Mouse (Mus musculus): ENCODE data around the gene Rragc. TPM values are rescaled to one million over a fixed set of nuclear protein-coding genes. Genes with fewer than 3 reads are reported as not detected.

The Rragc gene
- total RNA-seq (2014; rRNA removed) (41.4 and 49.1 TPM in 2 replicates), polyA plus RNA-seq (2015; fragmentation: Nextera tagmentation; extraction: Ambion mirVana) (39.7 and 42.3 TPM in 2 replicates)

DNA sequence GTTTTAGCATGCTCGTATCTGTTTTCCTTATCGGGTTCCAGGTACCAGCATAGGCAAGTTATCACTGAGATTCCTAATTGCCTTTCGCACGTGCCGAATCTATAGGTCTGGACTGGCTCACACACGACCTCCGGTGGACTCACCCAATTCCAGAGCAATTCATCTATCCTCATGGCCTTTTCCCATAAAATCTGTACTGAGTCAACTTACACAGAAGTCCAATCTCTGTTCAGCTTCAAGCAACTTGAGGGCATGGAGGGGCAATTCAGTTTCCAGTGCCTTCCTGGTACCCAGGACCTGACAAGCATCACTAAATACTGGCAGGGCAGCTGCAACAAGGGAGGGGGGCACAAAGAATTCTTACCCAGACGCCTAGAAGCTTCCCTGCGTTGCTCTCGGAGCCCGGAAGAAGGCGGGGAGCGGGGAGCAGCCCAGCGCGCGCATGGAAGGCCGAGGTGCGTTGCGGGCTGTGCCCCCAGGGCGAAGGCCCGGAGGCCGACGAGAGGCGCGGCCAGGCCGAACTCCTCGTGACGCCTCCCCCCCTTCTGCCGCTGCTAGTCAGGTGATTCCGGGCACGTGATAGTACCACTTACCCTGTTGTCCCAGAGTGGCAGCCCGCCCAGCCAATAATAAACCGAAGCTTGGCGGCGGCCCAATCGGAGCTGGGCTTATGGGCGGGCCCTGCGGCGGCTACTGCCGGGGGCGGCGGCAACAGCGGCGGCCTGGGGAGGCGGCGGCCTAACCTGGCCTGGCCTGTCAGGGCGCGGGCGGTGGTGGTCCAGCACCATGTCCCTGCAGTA lies at the start of gene Rragc:
Gene Rragc, plus strand, starts transcription at position 699 of the 800 bp plus-strand sequence.
- peak within 1 kb of the TSS; percentile 91 for H3K27ac ChIP-seq
- H3K9ac ChIP-seq (replicated peaks; ENCODE audit: low read length), result peak within 1 kb of the TSS; percentile 85
- TF ChIP-seq CTCF (IDR thresholded peaks at IDR 0.05; ENCODE audit: low read depth), result no peak; the same call in 1 of the 2 replicates
- ATAC-seq (peak; percentile 99), DNase-seq (ENCODE audit: low spot score) (peak; percentile 99)
- under 1% methylated on average over 48 of the region's 49 CpGs for WGBS
- peaks cover 7% of the 10 kb centered on the region for H3K36me3 ChIP-seq (ENCODE audit: insufficient read depth, low read length)
- H3K4me2 ChIP-seq (ENCODE audit: low read depth, low read length), result peak within 1 kb of the TSS; percentile 86
- H3K9me3 ChIP-seq (ENCODE audit: low read length), result no peaks in the 10 kb centered on the region
- H3K4me1 ChIP-seq (ENCODE audit: insufficient read depth, low read length), result peaks cover 17% of the 10 kb centered on the region
- no peaks in the 10 kb centered on the region for H3K27me3 ChIP-seq (ENCODE audit: insufficient read depth, low read length)
- H3K4me3 ChIP-seq (ENCODE audit: low read length), result peak within 1 kb of the TSS; percentile 97

DNA sequence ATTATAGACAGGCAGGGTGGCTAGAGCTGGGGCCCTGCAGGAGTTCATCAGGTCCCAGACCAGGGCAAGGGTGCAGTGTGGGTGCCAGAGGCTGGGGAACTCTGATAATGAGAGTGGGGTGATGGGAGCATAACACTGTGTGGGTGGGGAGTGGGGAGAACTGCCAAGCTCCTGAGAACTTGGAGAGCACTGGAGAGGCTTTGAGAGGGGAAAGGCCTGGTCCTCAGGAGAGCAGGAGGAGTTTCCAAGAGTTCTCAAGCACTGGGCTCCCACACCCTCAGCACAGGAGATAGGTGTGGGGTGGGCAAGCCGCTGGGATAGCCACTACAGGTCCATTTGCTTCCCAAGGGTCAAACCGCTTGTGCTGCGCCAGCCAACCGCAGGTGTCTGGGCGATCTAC lies 23.5 kb upstream of the Rragc start:
- 93% methylated on average over 5 of the region's 5 CpGs for WGBS
- H3K27ac ChIP-seq, result no peak overlapping the region

DNA sequence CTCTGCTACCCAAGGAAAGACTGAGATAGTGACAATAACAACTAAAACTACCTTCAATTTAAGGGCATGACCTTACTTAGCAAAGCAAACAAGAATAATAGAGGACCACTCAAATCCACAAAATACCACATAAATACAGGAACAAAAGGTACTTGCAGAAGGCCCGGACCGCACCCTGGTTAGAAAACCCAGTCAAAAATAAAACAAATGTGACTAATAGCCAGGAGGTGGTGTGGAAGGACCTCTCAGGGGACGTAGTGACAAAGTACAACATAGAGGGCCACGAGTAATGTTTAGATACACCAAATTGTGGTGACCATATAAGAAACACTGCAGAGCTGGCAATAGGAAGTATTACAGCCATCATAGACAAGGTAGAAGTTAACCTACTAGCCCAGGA lies 23.0 kb upstream of the Rragc start:
- DNase-seq (ENCODE audit: low spot score) (no peak), ATAC-seq (no peak)
- Histone ChIP-seq H3K9ac (replicated peaks; ENCODE audit: low read length) (no peak overlapping the region), H3K36me3 (ENCODE audit: insufficient read depth, low read length) (no peaks in the 10 kb centered on the region), H3K4me2 (ENCODE audit: low read depth, low read length) (no peak overlapping the region), H3K27me3 (ENCODE audit: insufficient read depth, low read length) (no peaks in the 10 kb centered on the region), H3K4me3 (ENCODE audit: low read length) (no peak overlapping the region), H3K4me1 (ENCODE audit: insufficient read depth, low read length) (no peaks in the 10 kb centered on the region), H3K27ac (no peak overlapping the region), H3K9me3 (ENCODE audit: low read length) (no peaks in the 10 kb centered on the region)
- 88% methylated on average over 4 of the region's 4 CpGs for WGBS
- no peak for TF ChIP-seq CTCF (IDR thresholded peaks at IDR 0.05; ENCODE audit: low read depth)

More for the DNA sequence above, 23.5 kb upstream of the Rragc start:
- Histone ChIP-seq H3K9me3 (ENCODE audit: low read length) (no peaks in the 10 kb centered on the region), H3K36me3 (ENCODE audit: insufficient read depth, low read length) (no peaks in the 10 kb centered on the region), H3K4me2 (ENCODE audit: low read depth, low read length) (no peak overlapping the region), H3K9ac (replicated peaks; ENCODE audit: low read length) (no peak overlapping the region), H3K27me3 (ENCODE audit: insufficient read depth, low read length) (no peaks in the 10 kb centered on the region), H3K4me3 (ENCODE audit: low read length) (no peak overlapping the region), H3K4me1 (ENCODE audit: insufficient read depth, low read length) (no peaks in the 10 kb centered on the region)
- DNase-seq (ENCODE audit: low spot score), result no peak
- no peak for ATAC-seq
- TF ChIP-seq CTCF (IDR thresholded peaks at IDR 0.05; ENCODE audit: low read depth), result no peak

DNA sequence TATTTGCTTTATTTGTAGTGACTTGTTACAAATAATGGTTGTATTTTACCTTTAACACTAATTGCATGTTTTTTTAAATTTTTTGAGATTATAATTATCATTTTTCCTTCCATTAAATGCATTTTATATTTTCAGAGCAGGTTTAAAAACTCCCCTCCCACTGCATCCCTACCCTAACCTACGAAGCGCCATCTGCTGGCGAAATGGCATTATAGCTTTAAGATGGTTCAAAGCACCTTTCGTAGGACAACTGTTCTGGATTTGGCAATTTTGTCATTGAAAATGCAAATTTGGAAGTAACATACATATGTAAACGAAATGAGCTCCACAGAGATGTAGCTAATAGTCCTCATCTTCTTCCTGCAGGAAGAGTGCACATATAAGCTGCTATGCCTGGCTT lies 18.6 kb upstream of the Rragc start:
- Histone ChIP-seq H3K27ac (no peak overlapping the region), H3K36me3 (ENCODE audit: insufficient read depth, low read length) (no peaks in the 10 kb centered on the region), H3K4me3 (ENCODE audit: low read length) (no peak overlapping the region), H3K4me1 (ENCODE audit: insufficient read depth, low read length) (no peaks in the 10 kb centered on the region), H3K9ac (replicated peaks; ENCODE audit: low read length) (no peak overlapping the region), H3K4me2 (ENCODE audit: low read depth, low read length) (no peak overlapping the region), H3K9me3 (ENCODE audit: low read length) (no peaks in the 10 kb centered on the region), H3K27me3 (ENCODE audit: insufficient read depth, low read length) (no peaks in the 10 kb centered on the region)
- peak; percentile 81 for DNase-seq (ENCODE audit: low spot score)
- WGBS, result 8% methylated on average over 5 of the region's 5 CpGs
- TF ChIP-seq CTCF (IDR thresholded peaks at IDR 0.05; ENCODE audit: low read depth), result peak; percentile 86
- no peak for ATAC-seq

DNA sequence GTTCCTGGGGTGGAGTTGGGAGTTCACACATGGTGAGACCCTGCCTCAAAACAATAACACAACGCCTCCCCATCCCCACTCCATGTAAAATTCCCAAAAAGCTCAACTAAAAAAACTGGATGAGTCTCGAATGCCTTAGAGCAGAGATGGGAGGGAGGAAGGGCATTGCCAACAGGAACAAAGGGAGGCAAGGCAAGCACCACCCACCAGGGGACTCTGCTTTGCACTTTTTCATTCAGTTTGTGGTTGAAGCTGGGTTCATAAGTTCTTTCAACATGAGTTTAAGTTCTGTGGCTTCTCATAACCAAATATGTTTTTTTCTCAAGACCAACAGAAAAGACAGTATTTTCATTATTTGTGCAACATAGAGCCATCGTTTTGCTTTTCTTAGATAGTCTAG lies 13.8 kb upstream of the Rragc start:
- TF ChIP-seq CTCF (IDR thresholded peaks at IDR 0.05; ENCODE audit: low read depth), result no peak
- Histone ChIP-seq H3K4me2 (ENCODE audit: low read depth, low read length) (no peak overlapping the region), H3K9ac (replicated peaks; ENCODE audit: low read length) (no peak overlapping the region), H3K27ac (no peak overlapping the region), H3K4me1 (ENCODE audit: insufficient read depth, low read length) (peaks cover 11% of the 10 kb centered on the region; the same call in 1 of the 2 replicates), H3K9me3 (ENCODE audit: low read length) (no peaks in the 10 kb centered on the region), H3K36me3 (ENCODE audit: insufficient read depth, low read length) (no peaks in the 10 kb centered on the region), H3K27me3 (ENCODE audit: insufficient read depth, low read length) (no peaks in the 10 kb centered on the region), H3K4me3 (ENCODE audit: low read length) (no peak overlapping the region)
- WGBS, result 78% methylated on average over 3 of the region's 3 CpGs
- ATAC-seq (no peak), DNase-seq (ENCODE audit: low spot score) (no peak)

DNA sequence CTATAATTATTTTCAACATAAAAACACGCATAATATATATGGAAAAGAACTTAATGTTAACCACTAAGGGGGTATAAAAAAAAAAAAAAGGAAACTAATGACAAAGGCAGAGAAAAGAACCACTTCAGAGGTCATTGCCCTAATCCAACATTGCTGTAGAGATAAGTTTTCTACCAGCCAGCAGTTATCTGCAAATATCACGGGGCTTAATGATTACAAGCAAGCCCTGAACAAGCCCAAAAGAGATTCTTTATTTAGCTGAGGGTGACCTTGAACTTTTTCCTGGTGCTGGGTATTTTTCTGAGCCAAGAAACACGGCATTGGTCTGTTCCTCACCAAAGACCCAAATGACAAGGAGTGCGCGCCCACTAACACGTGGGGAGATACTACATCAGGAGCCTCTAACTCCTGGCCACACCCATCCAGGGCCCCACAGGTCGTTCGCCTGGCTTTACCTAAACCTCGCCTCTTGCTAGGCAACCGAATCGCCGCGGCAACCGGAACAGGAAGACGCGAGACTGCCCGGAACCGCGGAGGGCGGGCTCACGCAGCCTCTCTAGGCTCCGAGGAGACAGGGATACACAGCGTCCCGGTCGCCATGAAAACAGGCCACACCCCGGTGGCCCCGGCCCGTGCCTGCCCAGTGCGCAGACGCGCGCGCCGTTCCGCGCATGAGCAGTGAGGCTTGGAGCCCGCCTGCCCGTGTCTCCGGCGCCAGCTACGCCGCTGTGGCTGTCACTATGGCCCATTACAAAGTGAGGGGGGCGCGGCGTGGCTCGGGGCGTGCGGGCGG lies 12.7 kb upstream of the Rragc start, which contains the start of gene Mycbp:
Gene Mycbp, plus strand, starts transcription at position 500 of the 793 bp plus-strand sequence.
- Histone ChIP-seq H3K4me2 (ENCODE audit: low read depth, low read length) (peak within 1 kb of the TSS; percentile 78), H3K36me3 (ENCODE audit: insufficient read depth, low read length) (no peaks in the 10 kb centered on the region), H3K27me3 (ENCODE audit: insufficient read depth, low read length) (no peaks in the 10 kb centered on the region), H3K27ac (peak within 1 kb of the TSS; percentile 65; the same call in 1 of the 2 replicates), H3K4me3 (ENCODE audit: low read length) (peak within 1 kb of the TSS; percentile 75), H3K4me1 (ENCODE audit: insufficient read depth, low read length) (peaks cover 11% of the 10 kb centered on the region; the same call in 1 of the 2 replicates), H3K9me3 (ENCODE audit: low read length) (no peaks in the 10 kb centered on the region), H3K9ac (replicated peaks; ENCODE audit: low read length) (peak within 1 kb of the TSS; percentile 66)
- under 1% methylated on average over 41 of the region's 49 CpGs for WGBS
- peak; percentile 99 for DNase-seq (ENCODE audit: low spot score)
- ATAC-seq, result peak; percentile 100
- no peak for TF ChIP-seq CTCF (IDR thresholded peaks at IDR 0.05; ENCODE audit: low read depth)

Measured in hindbrain, postnatal 0 days (tissue).